Mouse (Mus musculus) brain, embryonic 14.5 days (tissue): ENCODE measurements at regions not wholly inside any gene's neighbourhood (a gene's known extent, or its start where the extent isn't known, plus 50 kb on each side); places are given as distances from the start of the nearest gene placed in this dataset.

Experiments
- CTCF ChIP-seq: fragments of 200-500 bp; IDR thresholded peaks from 2 replicates; pipeline ENCODE4 v1.5.1; 2012; ENCODE audit warnings: inconsistent platforms, mild to moderate bottlenecking, moderate library complexity, borderline replicate concordance; ENCODE audit not compliant: insufficient read depth, insufficient read length; ENCODE audit errors: extremely low read depth
- POLR2A ChIP-seq: fragments of 200-500 bp; IDR thresholded peaks from 2 replicates; pipeline ENCODE4 v1.6.1; 2012; ENCODE audit warnings: mild to moderate bottlenecking, inconsistent platforms, borderline replicate concordance; ENCODE audit not compliant: poor library complexity, insufficient read depth, insufficient read length, severe bottlenecking; ENCODE audit errors: extremely low read depth

GRCm38 (mm10) chr4:102682190-102682589, 58.9 kb upstream of the Sgip1 start:
- no peak for TF ChIP-seq CTCF
- TF ChIP-seq POLR2A, result no peak
